Mouse (Mus musculus): ENCODE data around the gene 6330409D20Rik. TPM values are rescaled to one million over a fixed set of nuclear protein-coding genes. Genes with fewer than 3 reads are reported as not detected.

The 6330409D20Rik gene
- polyA plus RNA-seq, 1 experiment from 2014 or later = 0.33 TPM

DNA sequence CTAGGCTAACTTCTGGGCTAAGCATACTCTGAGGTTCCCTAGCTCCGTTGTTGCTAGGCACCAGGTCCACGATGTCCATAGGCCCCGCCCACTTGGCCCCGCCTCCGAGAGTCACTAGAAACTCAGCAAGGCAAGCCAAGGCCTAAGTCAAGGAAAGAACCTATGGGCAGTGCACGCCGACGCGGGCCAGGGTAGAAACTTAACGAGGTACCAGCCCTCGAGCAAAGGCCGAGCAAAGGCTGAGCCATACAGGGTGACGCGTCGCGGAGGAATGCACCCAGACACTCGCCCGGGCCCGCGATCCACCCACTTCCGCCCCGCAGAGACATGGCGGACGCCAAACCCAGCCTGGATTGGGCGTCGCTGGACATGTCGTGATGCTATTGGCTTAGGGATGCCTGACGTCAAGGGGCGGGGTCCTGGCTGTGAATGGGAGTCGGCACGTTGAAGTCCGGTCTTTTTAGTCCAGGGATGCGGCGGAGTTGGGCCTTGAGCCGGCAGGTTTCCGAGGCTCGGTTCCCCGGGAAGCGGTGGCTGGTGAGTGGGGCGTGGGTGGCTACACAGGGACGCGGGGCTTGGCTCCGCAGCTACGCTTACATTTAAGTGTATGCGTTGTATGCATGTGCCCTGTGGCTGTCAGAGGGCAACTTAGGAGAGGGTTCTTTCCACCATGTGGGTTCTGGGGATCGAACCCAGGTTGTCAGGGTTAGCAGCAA, 34.7 kb upstream of the 6330409D20Rik start, which contains the start of the genes Ttc16 and Ptrh1:
Gene Ttc16 (minus strand): TSS at position 275 of the 716 bp plus-strand sequence.
Gene Ptrh1 (plus strand): TSS at position 428 of the 716 bp plus-strand sequence.
- Histone ChIP-seq H3K4me1 (ENCODE audit: control insufficient read depth, insufficient read depth, low read length) (peaks cover 8% of the 10 kb centered on the region), H3K9me3 (ENCODE audit: control insufficient read depth, low read length) (no peaks in the 10 kb centered on the region), H3K4me3 (ENCODE audit: low read depth, low read length) (peak within 1 kb of the TSS; percentile 50), H3K27me3 (replicated peaks; ENCODE audit: control insufficient read depth, insufficient read depth, low read length) (no peaks in the 10 kb centered on the region), H3K36me3 (ENCODE audit: control insufficient read depth, insufficient read depth, low read length) (no peaks in the 10 kb centered on the region; the same call in 1 of the 2 replicates), H3K4me2 (ENCODE audit: low read depth, low read length) (peak within 1 kb of the TSS; percentile 77), H3K27ac (replicated peaks; ENCODE audit: low read depth, low read length) (no peak within 1 kb of the TSS; the same call in 1 of the 2 replicates), H3K9ac (ENCODE audit: low read depth, low read length) (peak within 1 kb of the TSS; percentile 58)
- 0% methylated on average over 40 of the region's 46 CpGs for WGBS
- ATAC-seq (ENCODE audit: low read depth) (peak; percentile 98), DNase-seq (ENCODE audit: low spot score) (peak; percentile 98)

DNA sequence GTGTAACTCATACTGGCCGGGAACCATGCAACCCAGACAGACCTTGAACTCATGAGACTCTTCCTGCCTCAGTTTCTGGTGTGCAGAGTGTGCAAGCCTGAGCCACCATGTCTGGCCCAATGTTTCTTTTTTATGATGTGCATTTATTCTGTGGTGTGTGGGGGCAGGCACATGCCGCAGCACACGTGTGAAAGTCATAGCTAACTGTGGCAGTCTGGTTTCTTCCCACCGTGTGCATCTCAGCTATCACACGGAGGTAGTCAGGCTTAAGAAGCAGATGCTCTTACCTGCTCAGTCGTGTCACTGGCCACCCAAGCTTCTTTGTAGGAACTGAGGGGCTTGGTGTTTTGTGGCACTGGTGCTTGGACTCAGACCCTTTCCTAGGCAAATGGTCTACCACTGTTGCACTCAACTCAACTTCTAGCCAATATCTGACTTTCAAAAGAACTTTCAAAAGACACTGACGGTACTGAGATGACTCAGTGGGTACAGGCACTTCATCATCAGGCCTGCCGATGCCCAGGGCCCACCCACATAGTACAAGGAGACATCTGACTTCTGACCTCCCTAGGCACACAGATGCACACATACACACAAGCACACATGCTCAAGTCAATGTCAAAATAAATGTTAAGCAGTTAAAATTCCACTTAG, 31.9 kb upstream of the 6330409D20Rik start:
- ATAC-seq (ENCODE audit: low read depth) = no peak
- Histone ChIP-seq H3K4me3 (ENCODE audit: low read depth, low read length) (no peak overlapping the region), H3K4me2 (ENCODE audit: low read depth, low read length) (no peak overlapping the region), H3K36me3 (ENCODE audit: control insufficient read depth, insufficient read depth, low read length) (no peaks in the 10 kb centered on the region; the same call in 1 of the 2 replicates), H3K9ac (ENCODE audit: low read depth, low read length) (no peak overlapping the region), H3K27ac (replicated peaks; ENCODE audit: low read depth, low read length) (no peak overlapping the region), H3K4me1 (ENCODE audit: control insufficient read depth, insufficient read depth, low read length) (peaks cover 12% of the 10 kb centered on the region), H3K9me3 (ENCODE audit: control insufficient read depth, low read length) (no peaks in the 10 kb centered on the region), H3K27me3 (replicated peaks; ENCODE audit: control insufficient read depth, insufficient read depth, low read length) (no peaks in the 10 kb centered on the region)
- no peak for DNase-seq (ENCODE audit: low spot score)
- 69% methylated on average over 8 of the region's 8 CpGs for WGBS

DNA sequence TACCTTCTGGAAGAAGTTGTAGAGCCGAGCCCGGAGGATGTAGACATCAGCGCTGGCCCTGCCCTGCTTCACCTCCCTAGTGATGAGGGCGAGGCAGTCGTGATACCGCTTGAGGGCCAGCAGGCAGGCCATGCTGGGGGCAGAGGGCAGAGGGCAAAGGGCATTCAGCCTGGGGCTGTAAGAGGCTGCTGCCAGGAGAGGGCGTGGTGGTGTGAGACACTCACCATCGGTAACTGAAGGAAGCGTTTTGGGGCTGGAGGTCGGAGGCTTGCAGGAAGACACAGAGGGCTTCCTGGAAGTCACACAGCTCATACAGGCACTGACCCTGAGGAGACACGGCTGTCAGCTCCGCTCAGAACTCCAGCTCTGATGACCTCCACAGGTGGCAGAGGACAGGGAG, 31.1 kb upstream of the 6330409D20Rik start:
- no peak overlapping the region for H3K4me3 ChIP-seq (ENCODE audit: low read depth, low read length)
- H3K36me3 ChIP-seq (ENCODE audit: control insufficient read depth, insufficient read depth, low read length) = no peaks in the 10 kb centered on the region
- no peak overlapping the region for H3K27ac ChIP-seq (replicated peaks; ENCODE audit: low read depth, low read length)
- ATAC-seq (ENCODE audit: low read depth) = no peak
- H3K4me1 ChIP-seq (ENCODE audit: control insufficient read depth, insufficient read depth, low read length) = peaks cover 12% of the 10 kb centered on the region
- 16% methylated on average over 12 of the region's 12 CpGs for WGBS
- H3K4me2 ChIP-seq (ENCODE audit: low read depth, low read length) = no peak overlapping the region
- DNase-seq (ENCODE audit: low spot score) = no peak
- no peak overlapping the region for H3K9ac ChIP-seq (ENCODE audit: low read depth, low read length)
- no peaks in the 10 kb centered on the region for H3K27me3 ChIP-seq (replicated peaks; ENCODE audit: control insufficient read depth, insufficient read depth, low read length)
- H3K9me3 ChIP-seq (ENCODE audit: control insufficient read depth, low read length) = no peaks in the 10 kb centered on the region

DNA sequence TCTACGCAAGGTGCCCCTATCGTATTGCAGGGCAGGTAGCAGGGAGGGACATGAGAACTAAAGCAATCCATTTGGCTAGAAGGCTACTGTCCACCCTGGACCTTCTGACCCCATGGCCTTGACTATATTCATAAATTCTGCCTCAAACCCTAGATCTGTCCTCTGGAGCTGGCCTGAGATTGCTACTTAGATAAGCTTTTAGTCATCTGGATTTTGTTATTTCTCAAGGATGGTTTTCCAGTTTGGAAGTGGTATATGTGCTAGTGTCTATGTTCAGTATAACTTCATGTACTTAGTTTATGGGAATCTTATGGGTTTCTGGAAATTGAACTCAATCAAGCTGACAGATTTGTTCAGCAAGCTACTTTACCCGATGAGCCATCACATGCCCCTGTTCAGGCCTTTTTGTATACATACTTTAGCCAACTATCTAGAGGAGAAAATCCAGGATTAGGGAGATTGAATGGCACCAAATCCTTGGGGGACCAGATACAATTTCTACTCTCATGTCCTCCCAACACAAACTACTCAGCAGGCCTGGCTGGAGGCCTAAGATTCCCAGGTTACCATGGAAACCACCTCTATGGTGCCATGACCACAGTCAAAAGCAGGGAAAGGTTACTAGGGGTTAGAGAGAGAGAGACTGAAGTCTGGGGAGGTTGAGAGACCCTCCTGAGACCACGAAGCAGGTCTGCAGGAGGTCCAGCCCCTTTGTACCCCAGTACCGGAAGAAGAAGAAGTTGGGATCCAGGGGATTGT, 28.7 kb upstream of the 6330409D20Rik start:
- ATAC-seq (ENCODE audit: low read depth) (no peak), DNase-seq (ENCODE audit: low spot score) (no peak)
- Histone ChIP-seq H3K36me3 (ENCODE audit: control insufficient read depth, insufficient read depth, low read length) (no peaks in the 10 kb centered on the region), H3K9me3 (ENCODE audit: control insufficient read depth, low read length) (no peaks in the 10 kb centered on the region), H3K9ac (ENCODE audit: low read depth, low read length) (no peak overlapping the region), H3K4me3 (ENCODE audit: low read depth, low read length) (no peak overlapping the region), H3K4me2 (ENCODE audit: low read depth, low read length) (no peak overlapping the region), H3K27ac (replicated peaks; ENCODE audit: low read depth, low read length) (no peak overlapping the region), H3K27me3 (replicated peaks; ENCODE audit: control insufficient read depth, insufficient read depth, low read length) (no peaks in the 10 kb centered on the region), H3K4me1 (ENCODE audit: control insufficient read depth, insufficient read depth, low read length) (0 out of 2 replicates have a peak, but pooled peaks cover 4% of the 10 kb centered on the region)
- 69% methylated on average over 5 of the region's 5 CpGs for WGBS

DNA sequence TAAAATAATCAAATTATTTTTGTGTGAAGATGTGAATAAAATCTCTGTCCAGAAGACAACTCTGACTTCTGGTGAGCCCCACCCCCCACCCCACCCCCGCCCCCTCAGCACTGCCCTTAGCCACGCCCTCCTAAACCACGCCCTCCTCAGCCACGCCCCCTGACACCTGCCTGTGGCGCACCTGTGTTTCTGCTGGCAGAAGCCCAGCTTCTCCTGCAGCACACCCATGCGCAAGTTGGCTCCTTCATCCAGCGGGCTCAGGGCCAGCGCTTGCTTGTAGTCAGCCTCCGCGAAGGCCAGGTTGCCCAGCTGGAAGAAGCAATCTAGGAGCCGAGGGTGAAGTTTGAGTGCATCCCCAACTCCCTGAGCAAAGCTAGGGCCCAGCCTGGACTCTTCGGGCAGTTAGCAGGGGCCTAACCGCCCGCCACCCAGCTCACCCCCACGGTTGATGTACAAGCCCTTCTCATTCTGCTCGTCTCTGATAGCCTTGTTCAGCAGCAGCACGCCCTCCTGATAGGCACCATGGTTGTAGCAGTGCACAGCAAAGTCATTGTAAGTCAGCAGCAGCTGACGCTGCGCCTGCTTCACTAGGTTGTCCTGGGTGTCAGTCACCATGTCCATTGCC, 28.0 kb upstream of the 6330409D20Rik start:
- ATAC-seq (ENCODE audit: low read depth) (no peak), DNase-seq (ENCODE audit: low spot score) (peak; percentile 56)
- WGBS = 49% methylated on average over 17 of the region's 19 CpGs
- Histone ChIP-seq H3K27ac (replicated peaks; ENCODE audit: low read depth, low read length) (no peak overlapping the region), H3K27me3 (replicated peaks; ENCODE audit: control insufficient read depth, insufficient read depth, low read length) (no peaks in the 10 kb centered on the region), H3K9me3 (ENCODE audit: control insufficient read depth, low read length) (no peaks in the 10 kb centered on the region), H3K4me3 (ENCODE audit: low read depth, low read length) (no peak overlapping the region), H3K36me3 (ENCODE audit: control insufficient read depth, insufficient read depth, low read length) (no peaks in the 10 kb centered on the region), H3K4me1 (ENCODE audit: control insufficient read depth, insufficient read depth, low read length) (0 out of 2 replicates have a peak, but pooled peaks cover 4% of the 10 kb centered on the region), H3K9ac (ENCODE audit: low read depth, low read length) (no peak overlapping the region), H3K4me2 (ENCODE audit: low read depth, low read length) (no peak overlapping the region)

DNA sequence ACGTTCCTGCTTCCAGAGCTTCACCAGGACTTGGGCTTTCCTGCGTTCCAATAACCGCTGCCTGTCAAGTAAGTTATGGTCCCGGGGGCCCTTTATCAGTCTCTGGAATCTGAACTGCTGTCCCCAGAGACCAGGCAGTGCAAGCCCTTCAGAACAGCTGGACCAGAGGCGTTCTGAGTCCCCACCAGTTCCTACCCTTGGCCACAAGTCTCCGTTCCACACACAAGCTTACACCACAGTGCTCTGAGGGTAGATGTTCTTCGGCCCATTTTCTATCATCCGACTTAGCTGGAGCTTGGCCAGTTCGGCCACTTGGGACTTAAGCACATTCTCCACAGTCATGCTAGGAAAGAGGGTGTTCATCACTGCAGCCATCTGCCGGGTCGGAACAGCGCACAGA, 26.4 kb upstream of the 6330409D20Rik start:
- H3K4me3 ChIP-seq (ENCODE audit: low read depth, low read length) = no peak overlapping the region
- 0 out of 2 replicates have a peak, but pooled peaks cover 4% of the 10 kb centered on the region for H3K4me1 ChIP-seq (ENCODE audit: control insufficient read depth, insufficient read depth, low read length)
- H3K9ac ChIP-seq (ENCODE audit: low read depth, low read length) = no peak overlapping the region
- DNase-seq (ENCODE audit: low spot score) (no peak), ATAC-seq (ENCODE audit: low read depth) (no peak)
- no peak overlapping the region for H3K4me2 ChIP-seq (ENCODE audit: low read depth, low read length)
- peaks cover 8% of the 10 kb centered on the region; the same call in 1 of the 2 replicates for H3K36me3 ChIP-seq (ENCODE audit: control insufficient read depth, insufficient read depth, low read length)
- H3K27ac ChIP-seq (replicated peaks; ENCODE audit: low read depth, low read length) = no peak overlapping the region
- 73% methylated on average over 12 of the region's 12 CpGs for WGBS
- H3K27me3 ChIP-seq (replicated peaks; ENCODE audit: control insufficient read depth, insufficient read depth, low read length) = no peaks in the 10 kb centered on the region
- no peaks in the 10 kb centered on the region for H3K9me3 ChIP-seq (ENCODE audit: control insufficient read depth, low read length)

DNA sequence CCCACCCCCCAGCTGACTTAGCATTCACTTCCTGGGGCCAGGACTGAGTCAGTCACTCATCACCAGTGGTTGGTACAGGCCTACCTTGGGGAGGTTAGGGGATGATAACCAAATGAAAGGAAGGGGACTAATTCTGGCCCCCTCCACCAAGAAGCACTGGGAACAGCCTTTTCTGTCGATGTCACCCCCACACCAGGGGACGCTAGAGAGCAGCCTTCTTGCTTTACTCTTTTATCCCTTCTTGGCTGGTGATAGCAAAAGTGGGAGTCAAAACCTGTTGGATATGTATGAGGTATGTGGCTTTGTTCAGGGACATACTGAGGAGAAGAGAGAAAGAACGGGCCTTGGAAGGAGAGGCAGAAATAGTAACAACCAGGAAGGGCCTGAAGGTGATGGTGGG, 22.5 kb upstream of the 6330409D20Rik start:
- Histone ChIP-seq H3K27me3 (replicated peaks; ENCODE audit: control insufficient read depth, insufficient read depth, low read length) (no peaks in the 10 kb centered on the region), H3K36me3 (ENCODE audit: control insufficient read depth, insufficient read depth, low read length) (peaks cover 27% of the 10 kb centered on the region), H3K4me1 (ENCODE audit: control insufficient read depth, insufficient read depth, low read length) (no peaks in the 10 kb centered on the region), H3K27ac (replicated peaks; ENCODE audit: low read depth, low read length) (no peak overlapping the region), H3K9ac (ENCODE audit: low read depth, low read length) (no peak overlapping the region), H3K4me3 (ENCODE audit: low read depth, low read length) (no peak overlapping the region), H3K9me3 (ENCODE audit: control insufficient read depth, low read length) (no peaks in the 10 kb centered on the region), H3K4me2 (ENCODE audit: low read depth, low read length) (no peak overlapping the region)
- no peak for DNase-seq (ENCODE audit: low spot score)
- 78% methylated on average over 3 of the region's 3 CpGs for WGBS
- no peak for ATAC-seq (ENCODE audit: low read depth)

DNA sequence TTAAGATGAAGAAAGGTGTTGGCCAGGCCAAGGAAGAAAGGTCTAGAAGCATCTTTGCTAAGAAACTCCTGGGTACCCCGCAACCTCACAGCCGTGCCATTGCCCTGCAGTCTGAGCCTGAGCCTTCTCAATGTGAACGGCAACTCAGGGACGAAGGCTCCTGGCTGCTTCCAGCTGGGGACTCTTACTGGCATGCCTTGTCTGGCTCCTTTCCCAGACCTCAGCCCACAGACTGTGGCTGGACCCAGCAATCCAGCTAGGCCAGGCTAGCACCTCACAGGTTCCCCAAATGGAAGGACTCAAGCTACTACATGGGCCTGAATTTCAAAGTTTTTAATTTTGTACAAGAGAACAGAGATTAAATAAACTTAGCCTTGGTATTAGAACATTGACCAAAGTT, 21.0 kb upstream of the 6330409D20Rik start:
- Histone ChIP-seq H3K36me3 (ENCODE audit: control insufficient read depth, insufficient read depth, low read length) (peaks cover 27% of the 10 kb centered on the region), H3K4me1 (ENCODE audit: control insufficient read depth, insufficient read depth, low read length) (no peaks in the 10 kb centered on the region), H3K4me2 (ENCODE audit: low read depth, low read length) (no peak overlapping the region), H3K9me3 (ENCODE audit: control insufficient read depth, low read length) (no peaks in the 10 kb centered on the region), H3K4me3 (ENCODE audit: low read depth, low read length) (no peak overlapping the region), H3K9ac (ENCODE audit: low read depth, low read length) (no peak overlapping the region), H3K27ac (replicated peaks; ENCODE audit: low read depth, low read length) (no peak overlapping the region), H3K27me3 (replicated peaks; ENCODE audit: control insufficient read depth, insufficient read depth, low read length) (no peaks in the 10 kb centered on the region)
- ATAC-seq (ENCODE audit: low read depth) (no peak), DNase-seq (ENCODE audit: low spot score) (no peak)
- 93% methylated on average over 4 of the region's 4 CpGs for WGBS

All from embryonic facial prominence, embryonic 14.5 days (tissue).